Mouse (Mus musculus) layer of hippocampus, adult 9-10 months (tissue): ENCODE results near the gene Neurl1a.

Experiments
- DNase-seq: peaks from one replicate; pipeline ENCODE4 v3.0.0; 2022; ENCODE audit warnings: low spot score

Neurl1a gene

GRCm38 (mm10) chr19:47286886-47287450 is 108.3 kb downstream of the Neurl1a start:
- DNase-seq, result no peak

GRCm38 (mm10) chr19:47291307-47292080 is 112.9 kb downstream of the Neurl1a start:
- no peak for DNase-seq

- no peak for DNase-seq
These were observed 113.9 kb downstream of the Neurl1a start for GRCm38 (mm10) chr19:47292451-47292951.

GRCm38 (mm10) chr19:47298100-47298499 is 119.5 kb downstream of the Neurl1a start:
- DNase-seq, result no peak

GRCm38 (mm10) chr19:47301303-47302190 is 122.9 kb downstream of the Neurl1a start:
- DNase-seq, result no peak

- no peak for DNase-seq
These were observed 123.7 kb downstream of the Neurl1a start for GRCm38 (mm10) chr19:47302191-47302852.

GRCm38 (mm10) chr19:47303128-47303527 is 124.5 kb downstream of the Neurl1a start:
- DNase-seq, result no peak

GRCm38 (mm10) chr19:47304170-47304745 is 125.6 kb downstream of the Neurl1a start:
- no peak for DNase-seq

- no peak for DNase-seq
These were observed 126.8 kb downstream of the Neurl1a start for GRCm38 (mm10) chr19:47305401-47305800.

GRCm38 (mm10) chr19:47306128-47306916 is 127.7 kb downstream of the Neurl1a start:
- no peak for DNase-seq

GRCm38 (mm10) chr19:47306917-47307315 is 128.3 kb downstream of the Neurl1a start:
- no peak for DNase-seq
